Mouse (Mus musculus) embryonic facial prominence, embryonic 12.5 days (tissue): ENCODE measurements at regions not wholly inside any gene's neighbourhood (a gene's known extent, or its start where the extent isn't known, plus 50 kb on each side); places are given as distances from the start of the nearest gene placed in this dataset.

Source experiments
- ATAC-seq: fragments of 200-750 bp; cut with Nextera tagmentation; 2 replicates; pipeline ENCODE4 v1.8.0; 2017; ENCODE audit not compliant: insufficient number of reproducible peaks, insufficient read depth, low FRiP score, low TSS enrichment
- H3K27ac ChIP-seq: fragments of 300-500 bp; sonication (generic); 2 replicates; pipeline ENCODE4 v1.5.1; 2016; ENCODE audit warnings: mild to moderate bottlenecking
- H3K27me3 ChIP-seq: fragments of 300-500 bp; sonication (generic); 2 replicates; pipeline ENCODE4 v1.6.1; 2016; ENCODE audit warnings: mild to moderate bottlenecking, moderate library complexity
- H3K36me3 ChIP-seq: fragments of 300-500 bp; sonication (generic); 2 replicates; pipeline ENCODE4 v1.6.1; 2016; ENCODE audit warnings: mild to moderate bottlenecking
- H3K4me1 ChIP-seq: fragments of 300-500 bp; sonication (generic); 2 replicates; pipeline ENCODE4 v1.6.1; 2016
- H3K4me2 ChIP-seq: fragments of 300-500 bp; sonication (generic); replicated peaks from 2 replicates; pipeline ENCODE4 v1.6.1; 2016; ENCODE audit warnings: mild to moderate bottlenecking, moderate library complexity
- H3K4me3 ChIP-seq: fragments of 300-500 bp; sonication (generic); 2 replicates; pipeline ENCODE4 v1.5.1; 2016; ENCODE audit warnings: mild to moderate bottlenecking
- H3K9ac ChIP-seq: fragments of 300-500 bp; sonication (generic); 2 replicates; pipeline ENCODE4 v1.6.1; 2016; ENCODE audit warnings: mild to moderate bottlenecking, moderate library complexity
- H3K9me3 ChIP-seq: fragments of 300-500 bp; sonication (generic); 2 replicates; pipeline ENCODE4 v1.6.1; 2016; ENCODE audit warnings: mild to moderate bottlenecking, moderate library complexity
- WGBS: fragments of 180-500 bp; shearing (Covaris S2); methylation state at CpG from one replicate; pipeline ENCODE4 v1.1.7; 2016; 5-methylcytosine and 5-hydroxymethylcytosine counted together

DNA sequence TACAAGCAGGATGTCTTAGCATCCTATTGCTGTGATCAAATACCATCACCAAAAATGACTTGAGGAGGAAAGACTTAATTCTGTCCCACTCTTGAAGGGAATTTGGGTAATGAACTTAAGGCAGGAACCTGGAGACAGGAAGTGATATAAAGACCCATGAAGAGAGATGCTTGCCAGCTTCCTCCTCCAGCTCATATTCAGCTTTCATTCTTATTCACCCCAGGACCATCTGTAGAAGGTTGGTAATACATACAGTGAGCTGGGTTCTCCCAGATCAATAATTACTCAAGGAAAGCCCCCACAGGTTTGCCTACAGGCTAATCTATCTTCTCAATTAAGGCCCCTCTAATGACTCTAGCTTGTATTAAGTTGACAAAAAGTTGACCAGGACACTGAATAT, 283.5 kb upstream of the Rarb start:
- ATAC-seq: no peak
- no peaks in the 10 kb centered on the region for H3K9me3 ChIP-seq
- no peak overlapping the region for H3K27ac ChIP-seq
- H3K27me3 ChIP-seq: no peaks in the 10 kb centered on the region
- H3K4me2 ChIP-seq: no peak overlapping the region
- H3K36me3 ChIP-seq: no peaks in the 10 kb centered on the region
- H3K4me1 ChIP-seq: no peaks in the 10 kb centered on the region
- H3K4me3 ChIP-seq: no peak overlapping the region
- H3K9ac ChIP-seq: no peak overlapping the region

DNA sequence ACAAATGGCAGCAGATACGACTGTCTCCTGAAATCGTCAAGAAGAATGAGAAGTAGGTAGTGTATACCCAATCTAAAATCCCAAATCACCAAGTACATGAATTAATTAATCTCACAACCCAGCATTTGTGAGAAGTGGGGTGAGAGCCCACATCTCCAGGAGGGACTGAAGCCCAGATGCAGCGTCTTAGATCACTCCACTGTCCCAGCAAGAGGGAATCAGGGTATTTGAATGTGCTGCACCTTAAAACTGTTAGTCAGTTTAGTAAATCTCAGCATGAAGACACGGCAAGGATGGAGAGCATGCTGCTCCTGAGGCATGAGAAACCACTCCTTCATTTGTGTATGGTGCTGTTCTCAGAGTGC, 271.6 kb upstream of the Rarb start:
- Histone ChIP-seq H3K27ac (no peak overlapping the region), H3K4me2 (no peak overlapping the region), H3K9me3 (no peaks in the 10 kb centered on the region), H3K36me3 (no peaks in the 10 kb centered on the region), H3K4me3 (no peak overlapping the region), H3K9ac (no peak overlapping the region), H3K4me1 (no peaks in the 10 kb centered on the region), H3K27me3 (no peaks in the 10 kb centered on the region)
- ATAC-seq: no peak
- 57% methylated on average over 4 of the region's 4 CpGs for WGBS

DNA sequence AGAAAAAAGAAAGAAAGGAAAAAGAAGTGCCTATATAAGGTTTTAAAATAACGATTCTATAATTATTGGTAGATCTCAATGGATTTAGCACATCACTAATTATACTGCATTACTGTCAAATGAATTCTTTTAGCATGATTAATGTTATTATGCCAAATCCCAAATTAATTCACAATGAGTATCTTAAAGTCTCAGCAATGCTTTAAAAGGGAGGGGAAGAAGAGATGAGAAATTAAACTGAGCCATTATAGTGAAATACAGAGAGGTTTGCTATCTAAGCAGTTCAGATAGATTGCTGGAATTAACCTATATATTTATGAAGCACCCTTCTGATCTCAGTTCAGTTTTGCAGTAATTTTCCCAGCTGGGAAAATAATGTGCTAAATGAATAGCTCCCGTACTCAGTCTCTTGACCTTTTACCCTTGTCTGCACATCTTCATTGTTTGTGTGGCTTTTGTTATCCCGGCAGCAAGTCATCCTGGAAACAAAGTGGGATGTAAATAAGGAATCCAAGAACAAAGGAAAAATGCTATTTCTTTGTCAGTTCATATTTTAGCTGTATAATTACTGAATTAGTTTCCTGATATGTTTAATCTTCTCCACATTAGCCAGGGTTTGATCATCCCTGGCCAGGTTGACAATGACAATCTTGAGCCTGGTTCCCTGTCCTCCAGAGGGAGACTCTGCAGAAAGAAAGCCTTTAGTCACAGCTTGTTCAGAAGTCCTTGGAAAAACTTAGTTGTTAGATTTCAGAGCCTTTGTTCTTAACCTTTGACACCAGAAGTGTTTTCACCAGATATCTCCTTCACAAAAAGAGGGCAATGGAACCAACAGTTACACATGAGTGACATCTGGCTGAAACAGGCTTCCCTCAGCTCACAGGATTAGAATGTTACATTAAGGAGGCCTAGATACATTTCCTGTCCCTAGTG, 270.9 kb upstream of the Rarb start:
- 48% methylated on average over 3 of the region's 3 CpGs for WGBS
- no peaks in the 10 kb centered on the region for H3K27me3 ChIP-seq
- ATAC-seq: no peak
- no peak overlapping the region for H3K27ac ChIP-seq
- H3K36me3 ChIP-seq: no peaks in the 10 kb centered on the region
- H3K4me2 ChIP-seq: no peak overlapping the region
- no peaks in the 10 kb centered on the region for H3K4me1 ChIP-seq
- H3K9me3 ChIP-seq: no peaks in the 10 kb centered on the region
- no peak overlapping the region for H3K9ac ChIP-seq
- no peak overlapping the region for H3K4me3 ChIP-seq

DNA sequence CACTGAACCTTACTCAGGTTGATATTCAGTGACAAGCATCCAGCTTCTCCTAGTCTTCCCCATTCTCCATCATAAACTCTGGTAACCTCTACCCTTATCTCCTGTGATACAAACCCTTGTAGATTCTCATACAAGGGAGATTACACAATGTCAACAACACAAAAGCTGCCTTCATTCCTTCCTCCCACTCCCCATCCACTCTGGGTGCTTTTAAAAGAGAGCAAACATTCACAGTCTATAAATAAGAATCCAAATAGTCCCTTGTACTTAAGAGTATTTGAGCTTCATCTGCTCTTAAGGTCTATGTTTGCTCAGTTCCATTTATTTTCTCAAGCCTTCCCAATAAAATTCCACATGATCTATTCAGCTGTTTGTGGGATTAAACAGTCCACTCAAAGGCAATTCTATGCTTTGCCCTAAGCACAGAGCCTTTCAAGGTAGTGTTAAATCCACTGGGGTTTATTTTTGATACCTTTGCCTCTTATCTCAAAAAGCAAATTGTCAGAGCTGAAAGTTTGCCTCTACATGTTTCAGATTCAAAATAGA, 270.2 kb upstream of the Rarb start:
- no peak overlapping the region for H3K27ac ChIP-seq
- no peak overlapping the region for H3K9ac ChIP-seq
- no peak for ATAC-seq
- H3K27me3 ChIP-seq: no peaks in the 10 kb centered on the region
- no peaks in the 10 kb centered on the region for H3K4me1 ChIP-seq
- H3K36me3 ChIP-seq: no peaks in the 10 kb centered on the region
- no peak overlapping the region for H3K4me3 ChIP-seq
- H3K9me3 ChIP-seq: no peaks in the 10 kb centered on the region
- H3K4me2 ChIP-seq: no peak overlapping the region

DNA sequence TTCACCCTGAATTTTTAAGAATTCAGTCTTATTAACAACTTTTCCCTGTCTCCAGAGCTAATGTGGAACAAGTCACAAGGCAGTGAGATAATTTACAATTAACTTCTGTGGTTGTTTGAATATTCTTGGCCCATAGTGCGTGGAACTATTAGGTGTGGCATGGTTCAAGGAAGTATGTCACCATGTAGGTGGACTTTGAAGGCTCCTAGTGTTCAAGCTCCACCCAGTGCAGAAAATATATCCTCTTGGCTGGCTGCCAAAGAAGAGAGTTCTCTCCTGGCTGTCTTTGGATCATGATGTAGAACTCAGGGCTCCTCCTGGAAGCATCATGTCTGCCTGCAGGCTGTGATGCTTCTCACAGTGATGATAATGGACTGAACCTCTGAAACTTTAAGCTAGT, 268.9 kb upstream of the Rarb start:
- ATAC-seq: no peak
- Histone ChIP-seq H3K4me2 (no peak overlapping the region), H3K4me1 (no peaks in the 10 kb centered on the region)

DNA sequence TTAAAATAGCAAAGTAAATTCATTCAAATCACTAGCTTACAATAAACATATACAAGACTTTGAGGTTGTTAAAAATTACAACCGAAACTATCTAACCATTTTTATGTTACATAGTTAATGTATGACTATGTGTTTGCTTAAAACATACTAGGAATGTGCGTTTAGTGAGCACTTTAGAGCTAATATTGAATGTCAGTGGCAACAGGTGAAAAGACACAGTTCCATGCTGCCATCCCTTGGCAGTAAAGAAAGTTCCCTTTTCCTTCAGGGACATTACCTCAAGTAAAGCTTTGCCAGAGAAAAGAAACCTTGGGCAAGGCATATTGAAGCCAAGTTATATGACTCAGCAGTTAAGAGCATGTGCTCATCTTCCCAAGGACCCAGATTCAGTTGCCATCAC, 265.0 kb upstream of the Rarb start:
- H3K4me1 ChIP-seq: no peaks in the 10 kb centered on the region
- H3K4me2 ChIP-seq: no peak overlapping the region
- no peak overlapping the region for H3K9ac ChIP-seq
- no peaks in the 10 kb centered on the region for H3K9me3 ChIP-seq
- H3K36me3 ChIP-seq: no peaks in the 10 kb centered on the region
- H3K27me3 ChIP-seq: no peaks in the 10 kb centered on the region
- H3K4me3 ChIP-seq: no peak overlapping the region
- ATAC-seq: no peak
- H3K27ac ChIP-seq: no peak overlapping the region
- 78% methylated on average over 2 of the region's 2 CpGs for WGBS

More for the DNA sequence above, 268.9 kb upstream of the Rarb start:
- no peak overlapping the region for H3K4me3 ChIP-seq
- 89% methylated on average over 1 of the region's 1 CpGs for WGBS
- H3K9ac ChIP-seq: no peak overlapping the region
- no peaks in the 10 kb centered on the region for H3K9me3 ChIP-seq
- no peaks in the 10 kb centered on the region for H3K36me3 ChIP-seq
- no peaks in the 10 kb centered on the region for H3K27me3 ChIP-seq
- H3K27ac ChIP-seq: no peak overlapping the region

DNA sequence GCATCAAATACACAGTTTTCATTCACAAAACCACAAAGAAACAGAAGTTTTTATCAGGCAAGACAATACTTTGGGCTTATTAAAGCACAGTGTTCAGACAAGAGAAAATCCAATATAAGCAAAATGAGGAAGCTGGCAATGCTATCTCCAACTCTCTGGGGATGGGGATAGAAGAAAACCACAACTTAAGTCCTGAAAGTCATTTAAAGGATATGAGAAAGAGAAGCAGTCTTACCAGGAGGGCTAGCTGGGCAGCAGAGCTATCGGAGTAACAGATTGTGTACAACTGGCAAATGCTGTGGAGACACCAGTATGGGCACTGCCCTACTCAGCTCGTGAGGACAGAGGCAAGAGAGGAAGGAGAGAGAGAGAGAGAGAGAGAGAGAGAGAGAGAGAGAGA, 262.9 kb upstream of the Rarb start:
- 39% methylated on average over 2 of the region's 2 CpGs for WGBS
- no peak for ATAC-seq
- no peaks in the 10 kb centered on the region for H3K27me3 ChIP-seq

DNA sequence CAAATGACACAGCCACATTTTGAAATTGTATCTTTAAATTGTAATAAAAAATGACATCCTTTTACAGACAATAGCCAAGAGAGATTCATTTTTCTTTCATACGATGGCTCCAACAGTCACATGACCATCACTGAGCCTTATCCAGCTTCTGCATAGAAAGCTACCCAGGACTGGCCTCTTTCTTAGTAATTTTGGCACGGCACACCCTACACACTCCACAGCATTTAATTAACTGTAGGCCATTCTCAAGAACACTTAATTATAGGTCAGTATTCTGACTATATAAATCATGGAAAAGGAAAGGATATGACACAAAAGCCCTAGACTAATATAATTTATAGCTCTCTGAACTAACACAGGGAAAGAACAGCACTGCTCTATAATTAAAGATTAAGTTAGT, 260.6 kb upstream of the Rarb start:
- Histone ChIP-seq H3K27me3 (no peaks in the 10 kb centered on the region), H3K36me3 (no peaks in the 10 kb centered on the region), H3K4me1 (no peaks in the 10 kb centered on the region), H3K9me3 (no peaks in the 10 kb centered on the region), H3K4me2 (no peak overlapping the region), H3K27ac (no peak overlapping the region), H3K9ac (no peak overlapping the region), H3K4me3 (no peak overlapping the region)
- WGBS: 67% methylated on average over 2 of the region's 2 CpGs
- no peak for ATAC-seq

More for the DNA sequence above, 262.9 kb upstream of the Rarb start:
- no peaks in the 10 kb centered on the region for H3K9me3 ChIP-seq
- H3K4me3 ChIP-seq: no peak overlapping the region
- H3K27ac ChIP-seq: no peak overlapping the region
- H3K36me3 ChIP-seq: no peaks in the 10 kb centered on the region
- no peaks in the 10 kb centered on the region for H3K4me1 ChIP-seq
- H3K4me2 ChIP-seq: no peak overlapping the region
- no peak overlapping the region for H3K9ac ChIP-seq

DNA sequence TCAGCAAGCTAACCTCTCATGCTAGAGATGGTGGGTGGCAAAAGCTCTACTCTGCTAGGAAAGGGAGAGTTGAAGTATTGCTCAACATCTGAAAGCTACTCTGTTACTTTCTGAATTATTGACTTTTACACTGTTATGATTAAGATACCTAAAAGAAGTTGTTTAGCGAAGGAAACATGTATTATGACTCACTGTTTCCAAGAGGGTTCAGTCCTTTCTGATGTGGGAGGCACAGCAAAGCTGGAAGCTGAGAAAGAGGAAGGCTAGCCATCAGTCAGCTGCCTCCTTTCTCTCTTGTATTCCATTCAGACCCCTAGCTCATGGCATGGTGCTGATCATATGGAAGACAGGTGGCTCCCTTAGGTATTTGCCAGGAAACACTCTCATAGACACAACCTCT, 242.4 kb upstream of the Rarb start:
- H3K4me3 ChIP-seq: no peak overlapping the region
- H3K27me3 ChIP-seq: no peaks in the 10 kb centered on the region
- no peak for ATAC-seq
- H3K36me3 ChIP-seq: no peaks in the 10 kb centered on the region
- WGBS: 85% methylated on average over 1 of the region's 1 CpGs
- H3K4me1 ChIP-seq: peaks cover 3% of the 10 kb centered on the region; the same call in 1 of the 2 replicates
- H3K9me3 ChIP-seq: no peaks in the 10 kb centered on the region
- H3K4me2 ChIP-seq: no peak overlapping the region
- H3K9ac ChIP-seq: no peak overlapping the region
- H3K27ac ChIP-seq: no peak overlapping the region

DNA sequence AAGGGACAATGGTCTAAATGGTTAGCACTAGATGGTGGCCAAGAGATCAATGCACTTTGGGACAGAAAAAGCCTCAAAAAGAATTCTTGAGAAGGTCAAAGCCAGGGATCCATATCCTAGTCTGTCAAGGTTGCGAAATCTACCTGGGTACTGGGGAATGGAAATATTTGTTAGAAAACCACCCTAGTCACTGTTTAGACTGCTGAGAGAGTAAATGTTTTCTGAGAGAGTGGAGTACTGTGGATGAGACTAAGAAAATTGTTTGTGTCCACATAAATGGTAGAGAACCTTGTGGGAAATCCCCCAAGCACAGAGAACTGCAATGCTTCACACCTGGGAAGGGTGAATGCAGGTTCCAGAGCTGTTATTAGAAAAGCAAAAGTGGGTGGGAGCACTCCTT, 239.5 kb upstream of the Rarb start:
- no peak for ATAC-seq
- H3K9ac ChIP-seq: no peak overlapping the region
- 95% methylated on average over 1 of the region's 1 CpGs for WGBS
- peaks cover 3% of the 10 kb centered on the region; the same call in 1 of the 2 replicates for H3K4me1 ChIP-seq
- no peaks in the 10 kb centered on the region for H3K36me3 ChIP-seq
- no peaks in the 10 kb centered on the region for H3K9me3 ChIP-seq
- no peak overlapping the region for H3K4me2 ChIP-seq
- H3K27ac ChIP-seq: no peak overlapping the region
- H3K27me3 ChIP-seq: no peaks in the 10 kb centered on the region
- no peak overlapping the region for H3K4me3 ChIP-seq

DNA sequence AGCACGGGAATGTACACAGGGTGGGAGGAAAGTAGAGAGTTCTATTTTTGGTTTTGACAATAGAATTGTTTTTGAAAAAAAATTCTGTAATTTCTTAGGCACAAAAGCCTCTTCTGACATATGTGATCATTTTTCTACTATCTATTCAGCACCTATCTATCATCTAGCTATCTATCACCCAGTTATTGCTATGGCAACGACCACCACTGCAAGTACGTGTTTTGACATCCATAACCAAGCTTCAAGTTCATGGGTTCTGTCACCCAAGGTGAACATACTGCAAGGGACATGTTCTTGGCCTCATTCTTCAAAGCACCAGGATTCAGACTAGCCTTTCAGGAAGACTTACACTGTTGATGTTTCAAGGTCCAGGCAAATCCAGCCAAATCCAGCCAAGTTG, 238.4 kb upstream of the Rarb start:
- WGBS: 93% methylated on average over 3 of the region's 3 CpGs
- Histone ChIP-seq H3K4me3 (no peak overlapping the region), H3K9me3 (no peaks in the 10 kb centered on the region), H3K27ac (no peak overlapping the region), H3K36me3 (no peaks in the 10 kb centered on the region), H3K9ac (no peak overlapping the region), H3K4me1 (peaks cover 3% of the 10 kb centered on the region; the same call in 1 of the 2 replicates), H3K27me3 (no peaks in the 10 kb centered on the region), H3K4me2 (no peak overlapping the region)
- no peak for ATAC-seq

DNA sequence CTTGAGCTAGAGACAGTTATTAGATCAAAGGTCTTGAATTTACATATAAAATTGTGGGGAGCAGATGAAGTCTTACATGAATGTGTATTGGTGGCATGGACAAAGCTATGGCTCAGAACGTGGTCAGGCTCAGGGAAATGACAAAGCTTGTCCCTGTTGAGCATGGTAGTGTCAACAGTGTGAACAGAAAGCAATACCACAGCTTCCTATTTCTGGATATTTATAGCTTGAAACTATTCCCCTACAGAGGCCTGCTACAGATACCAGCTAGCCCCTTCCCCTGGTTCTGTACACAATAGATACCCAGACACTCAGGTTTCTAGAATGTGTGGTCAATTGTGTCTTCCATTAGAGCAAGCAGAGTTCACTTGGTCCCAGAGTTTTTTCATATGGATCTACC, 236.8 kb upstream of the Rarb start:
- no peaks in the 10 kb centered on the region for H3K4me1 ChIP-seq
- H3K27ac ChIP-seq: no peak overlapping the region
- no peak for ATAC-seq
- no peak overlapping the region for H3K4me2 ChIP-seq
- H3K36me3 ChIP-seq: no peaks in the 10 kb centered on the region
- no peaks in the 10 kb centered on the region for H3K27me3 ChIP-seq
- 70% methylated on average over 1 of the region's 1 CpGs for WGBS
- H3K4me3 ChIP-seq: no peak overlapping the region
- H3K9ac ChIP-seq: no peak overlapping the region
- H3K9me3 ChIP-seq: no peaks in the 10 kb centered on the region
